Mouse (Mus musculus): ENCODE data around the gene Rgs13. TPM values are rescaled to one million over a fixed set of nuclear protein-coding genes. Genes with fewer than 3 reads are reported as not detected.

Gene Rgs13
- polyA plus RNA-seq (2012; rRNA removed), result not detected in 2 replicates

DNA sequence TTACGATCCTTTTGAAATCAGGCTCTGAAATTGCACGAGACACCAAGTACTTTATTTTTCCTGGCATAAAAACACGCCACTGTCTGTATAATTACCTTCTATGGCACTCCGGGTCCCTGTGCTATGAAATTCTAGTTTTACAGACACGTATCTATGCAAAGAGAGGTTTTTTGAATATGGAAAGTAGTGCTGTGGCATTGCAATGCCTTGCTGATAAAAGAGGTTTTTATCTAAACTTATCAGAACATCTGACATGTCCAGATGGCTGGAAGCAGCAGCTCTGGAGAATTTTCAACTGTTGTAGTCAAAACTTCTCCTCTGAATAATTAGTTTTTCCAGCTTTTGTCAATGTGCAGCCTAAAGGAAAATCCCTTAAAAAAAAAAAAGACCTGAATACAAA, at the start of gene Rgs13:
Rgs13 (minus strand) TSS at position 207 of the 400 bp plus-strand sequence.
- TF ChIP-seq CTCF (IDR thresholded peaks at IDR 0.05; ENCODE audit: borderline replicate concordance, insufficient read depth, low read depth, low read length), result no peak
- DNase-seq, result no peak
- H3K27ac ChIP-seq (ENCODE audit: insufficient read depth, low read length), result no peak within 1 kb of the TSS
- H3K27me3 ChIP-seq (ENCODE audit: control insufficient read depth, insufficient read depth, low read length), result no peaks in the 10 kb centered on the region
- no peak within 1 kb of the TSS for H3K4me3 ChIP-seq (replicated peaks; ENCODE audit: insufficient read depth, low read depth, low read length)
- 13% methylated on average over 5 of the region's 5 CpGs for WGBS
- no peaks in the 10 kb centered on the region for H3K4me1 ChIP-seq (ENCODE audit: control insufficient read depth, insufficient read depth, low read length)

DNA sequence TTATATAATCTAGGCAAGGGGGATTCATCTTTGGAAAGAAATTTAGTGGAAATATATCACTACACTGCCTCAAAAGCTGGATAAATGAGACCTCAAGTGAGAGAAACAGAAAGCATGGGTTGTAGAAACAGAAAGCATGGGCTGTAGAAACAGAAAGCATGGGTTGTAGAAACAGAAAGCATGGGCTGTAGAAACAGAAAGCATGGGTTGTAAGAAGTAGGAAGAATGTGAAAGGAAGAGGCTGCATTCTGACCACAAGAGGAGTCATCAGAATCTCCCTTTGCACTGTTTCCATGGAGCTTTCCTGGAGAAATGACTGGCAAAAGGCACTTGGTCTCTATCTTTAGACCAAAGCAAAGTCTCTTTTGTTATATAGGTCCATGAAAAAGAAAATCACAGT, 38.1 kb upstream of the Rgs13 start:
- Histone ChIP-seq H3K27ac (ENCODE audit: insufficient read depth, low read length) (no peak overlapping the region), H3K4me1 (ENCODE audit: control insufficient read depth, insufficient read depth, low read length) (no peaks in the 10 kb centered on the region), H3K27me3 (ENCODE audit: control insufficient read depth, insufficient read depth, low read length) (no peaks in the 10 kb centered on the region), H3K4me3 (replicated peaks; ENCODE audit: insufficient read depth, low read depth, low read length) (no peak overlapping the region)
- TF ChIP-seq POLR2A (IDR thresholded peaks at IDR 0.05; ENCODE audit: borderline replicate concordance, insufficient read depth, low read length), result no peak
- no peak for TF ChIP-seq CTCF (IDR thresholded peaks at IDR 0.05; ENCODE audit: borderline replicate concordance, insufficient read depth, low read depth, low read length)
- no peak for DNase-seq

DNA sequence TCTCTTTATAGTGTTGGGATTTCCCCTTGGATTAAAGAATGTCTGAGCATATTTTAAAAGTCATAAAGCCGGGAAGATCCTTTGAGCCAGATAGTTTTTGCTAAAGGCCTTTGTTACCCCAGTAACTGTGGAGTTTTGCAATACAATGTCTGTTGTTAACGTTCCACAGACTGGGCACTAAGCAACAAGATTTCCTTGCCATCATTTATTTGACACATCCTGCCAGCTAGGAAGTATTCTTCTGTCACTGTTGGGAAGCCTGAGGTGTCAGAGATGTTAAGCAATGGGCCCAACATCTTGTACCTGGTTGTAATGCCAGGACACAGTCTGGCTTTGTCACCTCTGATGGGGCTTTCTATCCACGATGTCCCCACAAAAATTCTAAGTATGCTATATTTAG, 33.7 kb upstream of the Rgs13 start:
- WGBS, result 20% methylated on average over 3 of the region's 3 CpGs

DNA sequence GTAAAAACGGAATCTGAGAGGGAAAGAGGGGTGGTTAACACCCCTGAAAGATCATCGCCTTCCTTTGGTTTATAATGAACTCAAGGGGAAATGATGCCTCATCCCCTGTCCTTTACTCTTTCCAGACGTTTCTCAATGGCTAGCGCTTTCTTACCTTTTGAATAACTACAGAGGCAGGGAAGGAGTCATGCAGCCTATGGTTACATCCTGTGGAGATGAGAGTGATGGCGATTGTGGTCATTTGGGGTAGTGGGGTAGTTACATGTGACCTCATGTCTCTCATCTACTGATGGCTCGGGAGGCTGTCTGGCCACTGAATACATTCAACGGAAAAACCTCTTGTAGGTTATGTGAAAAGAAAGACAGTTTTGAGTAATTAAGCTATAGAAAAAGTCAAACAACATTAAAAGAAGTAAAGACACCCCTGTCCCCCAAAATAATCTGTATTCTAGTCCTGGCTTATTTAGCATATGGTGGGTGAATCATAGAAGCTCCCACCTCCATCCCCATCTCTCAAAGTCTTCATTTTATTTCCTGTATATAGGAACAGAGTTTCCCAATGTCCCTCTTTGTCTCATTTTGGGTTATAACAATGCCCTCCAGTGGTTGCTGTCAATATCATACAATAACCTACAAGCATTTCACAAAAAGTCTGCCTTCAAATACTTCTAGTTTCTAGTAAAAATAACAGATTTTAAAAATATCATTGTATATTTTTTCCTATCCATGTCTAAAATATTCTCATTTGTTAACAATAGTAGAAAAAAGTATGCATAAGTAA, 29.3 kb upstream of the Rgs13 start:
- Histone ChIP-seq H3K27me3 (ENCODE audit: control insufficient read depth, insufficient read depth, low read length) (no peaks in the 10 kb centered on the region), H3K27ac (ENCODE audit: insufficient read depth, low read length) (no peak overlapping the region), H3K4me1 (ENCODE audit: control insufficient read depth, insufficient read depth, low read length) (no peaks in the 10 kb centered on the region), H3K4me3 (replicated peaks; ENCODE audit: insufficient read depth, low read depth, low read length) (no peak overlapping the region)
- DNase-seq, result no peak
- TF ChIP-seq CTCF (IDR thresholded peaks at IDR 0.05; ENCODE audit: borderline replicate concordance, insufficient read depth, low read depth, low read length) (no peak), POLR2A (IDR thresholded peaks at IDR 0.05; ENCODE audit: borderline replicate concordance, insufficient read depth, low read length) (no peak)
- WGBS, result 81% methylated on average over 7 of the region's 7 CpGs

More for the DNA sequence above, 33.7 kb upstream of the Rgs13 start:
- TF ChIP-seq POLR2A (IDR thresholded peaks at IDR 0.05; ENCODE audit: borderline replicate concordance, insufficient read depth, low read length) (no peak), CTCF (IDR thresholded peaks at IDR 0.05; ENCODE audit: borderline replicate concordance, insufficient read depth, low read depth, low read length) (no peak)
- Histone ChIP-seq H3K4me3 (replicated peaks; ENCODE audit: insufficient read depth, low read depth, low read length) (no peak overlapping the region), H3K4me1 (ENCODE audit: control insufficient read depth, insufficient read depth, low read length) (no peaks in the 10 kb centered on the region), H3K27me3 (ENCODE audit: control insufficient read depth, insufficient read depth, low read length) (no peaks in the 10 kb centered on the region), H3K27ac (ENCODE audit: insufficient read depth, low read length) (no peak overlapping the region)
- DNase-seq, result no peak

DNA sequence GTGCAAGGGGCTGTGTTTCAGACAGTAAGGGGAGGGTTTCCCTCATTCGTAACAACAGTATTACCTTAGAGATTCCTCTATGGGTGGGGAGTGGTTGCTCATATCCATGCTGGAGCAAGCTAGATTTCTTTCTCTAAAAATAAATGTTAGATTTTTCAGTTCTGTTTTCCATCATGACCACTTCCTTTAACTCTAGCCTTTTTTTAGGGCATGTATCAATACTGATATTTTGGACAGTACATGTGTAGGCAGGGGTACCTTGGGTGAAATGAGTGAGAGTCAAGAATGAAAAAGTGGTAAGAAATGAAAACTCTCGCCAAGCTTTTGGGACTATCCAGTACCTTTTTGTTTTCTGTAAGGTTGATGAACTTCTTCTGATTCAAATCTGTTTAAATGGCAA, 27.6 kb upstream of the Rgs13 start:
- TF ChIP-seq CTCF (IDR thresholded peaks at IDR 0.05; ENCODE audit: borderline replicate concordance, insufficient read depth, low read depth, low read length), result no peak
- no peak for TF ChIP-seq POLR2A (IDR thresholded peaks at IDR 0.05; ENCODE audit: borderline replicate concordance, insufficient read depth, low read length)
- no peak overlapping the region for H3K27ac ChIP-seq (ENCODE audit: insufficient read depth, low read length)
- 91% methylated on average over 2 of the region's 2 CpGs for WGBS
- no peak overlapping the region for H3K4me3 ChIP-seq (replicated peaks; ENCODE audit: insufficient read depth, low read depth, low read length)
- no peak for DNase-seq
- no peaks in the 10 kb centered on the region for H3K4me1 ChIP-seq (ENCODE audit: control insufficient read depth, insufficient read depth, low read length)
- no peaks in the 10 kb centered on the region for H3K27me3 ChIP-seq (ENCODE audit: control insufficient read depth, insufficient read depth, low read length)

DNA sequence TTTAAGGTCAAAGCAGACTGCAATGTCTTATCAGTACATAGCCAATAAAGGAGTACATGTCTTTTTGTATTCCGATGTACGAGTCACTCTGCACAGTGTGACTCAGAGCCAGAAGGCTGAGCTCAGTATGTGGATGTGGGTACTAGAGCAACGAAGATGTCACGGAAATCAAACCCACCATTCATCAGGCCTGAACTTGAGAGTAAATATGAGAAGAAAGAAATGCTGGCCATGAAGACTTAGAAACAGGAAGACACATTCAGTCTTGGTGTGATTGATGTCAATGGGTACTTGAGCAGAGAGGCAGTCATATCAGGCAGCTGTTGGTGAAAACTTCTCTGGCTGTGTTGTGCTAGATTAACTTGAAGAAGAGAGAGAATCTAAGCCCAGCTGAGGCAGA, 25.8 kb upstream of the Rgs13 start:
- TF ChIP-seq POLR2A (IDR thresholded peaks at IDR 0.05; ENCODE audit: borderline replicate concordance, insufficient read depth, low read length), result no peak
- TF ChIP-seq CTCF (IDR thresholded peaks at IDR 0.05; ENCODE audit: borderline replicate concordance, insufficient read depth, low read depth, low read length), result no peak
- H3K4me1 ChIP-seq (ENCODE audit: control insufficient read depth, insufficient read depth, low read length), result no peaks in the 10 kb centered on the region
- H3K4me3 ChIP-seq (replicated peaks; ENCODE audit: insufficient read depth, low read depth, low read length), result no peak overlapping the region
- no peaks in the 10 kb centered on the region for H3K27me3 ChIP-seq (ENCODE audit: control insufficient read depth, insufficient read depth, low read length)
- WGBS, result 85% methylated on average over 4 of the region's 4 CpGs
- no peak for DNase-seq
- no peak overlapping the region for H3K27ac ChIP-seq (ENCODE audit: insufficient read depth, low read length)

DNA sequence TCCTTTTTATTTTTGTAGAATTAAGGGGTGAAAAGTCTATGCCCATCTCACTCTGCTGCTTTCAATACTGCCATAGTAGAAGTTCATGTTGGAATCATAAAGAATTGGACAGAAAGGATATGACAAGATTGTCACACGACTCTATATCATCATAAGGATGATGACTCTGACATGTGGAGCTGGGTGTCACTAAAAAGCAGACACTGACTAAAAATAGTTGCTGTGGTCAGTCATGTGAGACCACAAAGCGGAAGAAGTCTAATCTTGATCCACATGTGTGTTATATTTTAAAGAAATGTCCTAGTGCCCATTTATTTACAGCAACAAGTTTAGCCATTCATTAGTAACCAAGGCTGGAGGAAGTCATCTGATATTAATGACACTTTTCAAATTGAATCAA, 23.3 kb upstream of the Rgs13 start:
- TF ChIP-seq CTCF (IDR thresholded peaks at IDR 0.05; ENCODE audit: borderline replicate concordance, insufficient read depth, low read depth, low read length), result no peak
- Histone ChIP-seq H3K27me3 (ENCODE audit: control insufficient read depth, insufficient read depth, low read length) (no peaks in the 10 kb centered on the region), H3K27ac (ENCODE audit: insufficient read depth, low read length) (no peak overlapping the region), H3K4me3 (replicated peaks; ENCODE audit: insufficient read depth, low read depth, low read length) (no peak overlapping the region), H3K4me1 (ENCODE audit: control insufficient read depth, insufficient read depth, low read length) (no peaks in the 10 kb centered on the region)
- DNase-seq, result no peak
- 58% methylated on average over 2 of the region's 2 CpGs for WGBS

DNA sequence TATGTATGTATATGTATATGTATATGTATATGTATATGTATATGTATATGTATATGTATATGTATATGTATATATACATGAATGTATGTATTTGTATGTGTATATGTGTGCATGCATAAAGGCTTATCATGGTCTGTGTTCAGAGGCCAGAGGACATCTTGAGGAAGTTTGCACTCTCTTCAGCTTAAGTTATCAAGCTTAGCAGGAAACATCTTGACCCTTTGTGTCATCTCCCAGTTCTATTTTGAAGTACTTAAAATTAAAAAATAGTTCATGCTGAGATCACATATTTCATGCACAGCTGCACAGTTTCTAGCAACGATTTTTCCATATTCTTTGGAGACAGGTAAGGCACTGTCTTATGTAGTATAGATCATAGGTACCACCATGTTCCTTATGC, 22.4 kb upstream of the Rgs13 start:
- H3K27ac ChIP-seq (ENCODE audit: insufficient read depth, low read length), result no peak overlapping the region
- no peaks in the 10 kb centered on the region for H3K4me1 ChIP-seq (ENCODE audit: control insufficient read depth, insufficient read depth, low read length)
- no peak for DNase-seq
- no peaks in the 10 kb centered on the region for H3K27me3 ChIP-seq (ENCODE audit: control insufficient read depth, insufficient read depth, low read length)
- 25% methylated on average over 1 of the region's 1 CpGs for WGBS
- TF ChIP-seq CTCF (IDR thresholded peaks at IDR 0.05; ENCODE audit: borderline replicate concordance, insufficient read depth, low read depth, low read length), result no peak
- no peak for TF ChIP-seq POLR2A (IDR thresholded peaks at IDR 0.05; ENCODE audit: borderline replicate concordance, insufficient read depth, low read length)
- no peak overlapping the region for H3K4me3 ChIP-seq (replicated peaks; ENCODE audit: insufficient read depth, low read depth, low read length)
